Mouse (Mus musculus): ENCODE results near the gene Apeh. TPM values are rescaled to one million over a fixed set of nuclear protein-coding genes. Genes with fewer than 3 reads are reported as not detected.

Apeh gene
- total and polyA plus RNA-seq, 3 experiments: 69.0 to 76.1 TPM; not detected in 1

DNA sequence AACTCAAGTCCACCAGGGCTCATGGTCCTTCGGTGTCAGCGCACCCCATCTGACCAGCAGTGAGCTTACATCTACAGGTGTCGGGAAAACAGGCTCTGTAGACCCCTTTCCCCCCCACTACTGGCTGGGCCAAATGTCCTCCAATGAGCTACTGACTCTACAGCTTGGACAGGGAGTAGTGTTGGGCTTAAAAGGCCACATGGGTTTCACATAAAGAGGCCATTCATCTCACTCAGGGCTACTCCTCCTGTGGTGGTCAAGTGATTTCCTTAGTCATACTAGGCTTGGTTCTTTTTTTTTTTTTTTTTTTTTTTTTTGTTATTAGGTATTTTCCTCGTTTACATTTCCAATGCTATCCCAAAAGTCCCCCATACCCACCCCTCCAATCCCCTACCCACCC is 29.5 kb upstream of the Apeh start:
- Histone ChIP-seq H3K79me2 (ENCODE audit: control insufficient read depth, insufficient read depth, low read length, poor library complexity) (no peaks in the 10 kb centered on the region), H3K9ac (ENCODE audit: control insufficient read depth, low read depth, low read length, poor library complexity, severe bottlenecking) (no peak overlapping the region), H3K36me3 (ENCODE audit: control insufficient read depth in 1 of 2, insufficient read depth in 2 of 2, low read length in 2 of 2) (peaks cover 0 to 19% of the 10 kb centered on the region in 2 experiments; a peak in 2 of 4 replicates), H3K4me3 (ENCODE audit: control insufficient read depth in 1 of 2, insufficient read depth in 1 of 2, low read depth in 2 of 2, low read length in 2 of 2) (no peak overlapping the region), H3K4me1 (ENCODE audit: control insufficient read depth in 1 of 2, insufficient read depth in 2 of 2, low read length in 2 of 2) (peaks cover 0 to 22% of the 10 kb centered on the region in 2 experiments; a peak in 3 of 4 replicates), H3K27ac (ENCODE audit: control insufficient read depth, low read depth, low read length) (no peak overlapping the region), H3K27me3 (ENCODE audit: control insufficient read depth in 1 of 2, insufficient read depth in 2 of 2, low read length in 2 of 2) (no peaks in the 10 kb centered on the region), H3K9me3 (replicated peaks; ENCODE audit: insufficient read depth, low read length) (no peaks in the 10 kb centered on the region)
- TF ChIP-seq POLR2AphosphoS5 (IDR thresholded peaks at IDR 0.05; ENCODE audit: borderline replicate concordance, low read depth, low read length): no peak
- no peak for TF ChIP-seq RAD21 (IDR thresholded peaks at IDR 0.05; ENCODE audit: low read depth, low read length)
- TF ChIP-seq NELFE (IDR thresholded peaks at IDR 0.05; ENCODE audit: low read depth, low read length): no peak
- no peak for TF ChIP-seq E2F4 (IDR thresholded peaks at IDR 0.05; ENCODE audit: borderline replicate concordance, low read depth, low read length)
- TF ChIP-seq HCFC1 (IDR thresholded peaks at IDR 0.05; ENCODE audit: low read depth, low read length): no peak
- TF ChIP-seq MYC (IDR thresholded peaks at IDR 0.05; ENCODE audit: low read depth, low read length): no peak
- TF ChIP-seq CHD1 (IDR thresholded peaks at IDR 0.05; ENCODE audit: low read depth, low read length): no peak
- TF ChIP-seq EP300 (IDR thresholded peaks at IDR 0.05; ENCODE audit: low read depth in 1 of 2, low read length in 2 of 2): no peak
- no peak for TF ChIP-seq SIN3A (IDR thresholded peaks at IDR 0.05; ENCODE audit: low read length)
- TF ChIP-seq ZC3H11A (IDR thresholded peaks at IDR 0.05; ENCODE audit: low read depth, low read length): no peak
- TF ChIP-seq JUND (IDR thresholded peaks at IDR 0.05; ENCODE audit: low read depth, low read length): no peak
- no peak for TF ChIP-seq BHLHE40 (IDR thresholded peaks at IDR 0.05; ENCODE audit: borderline replicate concordance, low read depth, low read length)
- no peak for TF ChIP-seq CTCF (IDR thresholded peaks at IDR 0.05 in 2 of 3, conservative IDR thresholded peaks at IDR 0.05 in 1 of 3; ENCODE audit: control insufficient read depth in 1 of 3, insufficient read depth in 1 of 3, low read depth in 2 of 3, low read length in 3 of 3, poor library complexity in 1 of 3, severe bottlenecking in 1 of 3)
- TF ChIP-seq MAFK (IDR thresholded peaks at IDR 0.05; ENCODE audit: borderline replicate concordance, low read depth, low read length): no peak
- TF ChIP-seq USF1 (IDR thresholded peaks at IDR 0.05; ENCODE audit: low read depth, low read length): no peak
- TF ChIP-seq MYB (IDR thresholded peaks at IDR 0.05; ENCODE audit: low read depth, low read length): no peak
- TF ChIP-seq MEF2A (IDR thresholded peaks at IDR 0.05; ENCODE audit: extremely low read depth, insufficient replicate concordance, low read depth, low read length, poor library complexity, severe bottlenecking): no peak
- DNase-seq (ENCODE audit: low read depth, low spot score): no peak

DNA sequence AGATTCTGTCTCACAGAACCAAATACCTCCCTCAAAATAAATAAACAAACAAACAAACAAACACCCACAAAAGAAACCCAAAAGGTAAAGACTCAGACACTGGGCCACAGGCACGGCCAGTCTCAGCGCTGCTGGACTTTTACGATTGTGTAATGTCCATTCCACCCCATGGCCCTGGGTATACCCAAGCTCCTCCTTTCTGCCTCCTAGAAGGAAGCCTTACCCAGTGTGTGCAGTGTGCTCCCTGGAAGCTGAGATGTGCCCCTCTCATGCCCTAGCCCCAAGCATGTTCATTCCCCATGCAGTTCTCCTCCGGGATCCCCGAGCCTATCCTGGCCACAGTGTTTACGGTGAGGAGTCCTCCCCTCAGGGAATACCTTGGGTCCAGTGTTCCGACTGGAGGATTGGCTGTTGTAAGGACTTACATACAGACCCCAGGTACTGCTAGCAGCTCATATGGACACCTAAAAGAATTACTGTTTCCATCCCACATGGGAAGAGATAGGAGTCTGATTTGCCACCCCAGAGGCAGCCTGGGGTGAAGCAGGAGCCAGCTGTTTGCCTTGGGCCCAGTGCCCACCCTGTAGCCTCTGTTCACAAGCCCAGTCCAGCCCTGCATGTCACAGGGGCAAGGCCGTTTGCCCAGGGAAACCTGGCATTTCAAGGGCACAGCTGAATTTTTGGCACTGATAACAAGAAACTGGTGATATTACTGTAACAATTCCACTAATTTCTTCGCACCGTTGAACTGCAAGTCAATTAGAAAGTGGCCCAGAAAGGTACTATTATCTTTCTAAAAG is 27.0 kb upstream of the Apeh start:
- no peaks in the 10 kb centered on the region for H3K9me3 ChIP-seq (replicated peaks; ENCODE audit: insufficient read depth, low read length)
- no peak for DNase-seq (ENCODE audit: low read depth, low spot score)
- H3K36me3 ChIP-seq (ENCODE audit: control insufficient read depth in 1 of 2, insufficient read depth in 2 of 2, low read length in 2 of 2): peaks cover 0 to 19% of the 10 kb centered on the region in 2 experiments; a peak in 2 of 4 replicates
- no peak for TF ChIP-seq MXI1 (IDR thresholded peaks at IDR 0.05; ENCODE audit: low read depth, low read length)
- no peak for TF ChIP-seq POLR2AphosphoS2 (IDR thresholded peaks at IDR 0.05; ENCODE audit: low read length)
- TF ChIP-seq TCF12 (IDR thresholded peaks at IDR 0.05; ENCODE audit: low read depth, low read length): no peak
- TF ChIP-seq RCOR1 (IDR thresholded peaks at IDR 0.05; ENCODE audit: low read depth, low read length): no peak
- TF ChIP-seq ZNF384 (IDR thresholded peaks at IDR 0.05; ENCODE audit: low read depth, low read length): no peak
- no peak for TF ChIP-seq MYB (IDR thresholded peaks at IDR 0.05; ENCODE audit: low read depth, low read length)
- TF ChIP-seq EP300 (IDR thresholded peaks at IDR 0.05; ENCODE audit: low read depth in 1 of 2, low read length in 2 of 2): no peak
- TF ChIP-seq MAX (IDR thresholded peaks at IDR 0.05; ENCODE audit: low read length): no peak
- TF ChIP-seq ELF1 (IDR thresholded peaks at IDR 0.05; ENCODE audit: low read depth, low read length): no peak
- TF ChIP-seq HCFC1 (IDR thresholded peaks at IDR 0.05; ENCODE audit: low read depth, low read length): no peak
- no peak for TF ChIP-seq MEF2A (IDR thresholded peaks at IDR 0.05; ENCODE audit: extremely low read depth, insufficient replicate concordance, low read depth, low read length, poor library complexity, severe bottlenecking)
- TF ChIP-seq JUND (IDR thresholded peaks at IDR 0.05; ENCODE audit: low read depth, low read length): no peak
- no peak for TF ChIP-seq POLR2A (IDR thresholded peaks at IDR 0.05; ENCODE audit: control insufficient read depth in 1 of 2, insufficient read depth in 1 of 2, low read depth in 1 of 2, low read length in 2 of 2, poor library complexity in 1 of 2)
- no peak for TF ChIP-seq ZKSCAN1 (IDR thresholded peaks at IDR 0.05; ENCODE audit: low read depth, low read length)
- no peak for TF ChIP-seq ZC3H11A (IDR thresholded peaks at IDR 0.05; ENCODE audit: low read depth, low read length)
- TF ChIP-seq USF2 (IDR thresholded peaks at IDR 0.05; ENCODE audit: borderline replicate concordance in 1 of 2, insufficient read depth in 1 of 2, low read depth in 1 of 2, low read length in 2 of 2): no peak
- no peaks in the 10 kb centered on the region for H3K79me2 ChIP-seq (ENCODE audit: control insufficient read depth, insufficient read depth, low read length, poor library complexity)
- H3K4me1 ChIP-seq (ENCODE audit: control insufficient read depth in 1 of 2, insufficient read depth in 2 of 2, low read length in 2 of 2): peaks cover 0 to 22% of the 10 kb centered on the region in 2 experiments; a peak in 3 of 4 replicates
- H3K27ac ChIP-seq (ENCODE audit: control insufficient read depth, low read depth, low read length): no peak overlapping the region
- no peak overlapping the region for H3K9ac ChIP-seq (ENCODE audit: control insufficient read depth, low read depth, low read length, poor library complexity, severe bottlenecking)
- H3K4me3 ChIP-seq (ENCODE audit: control insufficient read depth in 1 of 2, insufficient read depth in 1 of 2, low read depth in 2 of 2, low read length in 2 of 2): no peak overlapping the region
- no peaks in the 10 kb centered on the region for H3K27me3 ChIP-seq (ENCODE audit: control insufficient read depth in 1 of 2, insufficient read depth in 2 of 2, low read length in 2 of 2)
